Mouse (Mus musculus) spleen, adult 2 months (tissue): ENCODE measurements at regions not wholly inside any gene's neighbourhood (a gene's known extent, or its start where the extent isn't known, plus 50 kb on each side); places are given as distances from the start of the nearest gene placed in this dataset.

Experiments
- DNase-seq, 2 experiments: peaks; one replicate each; pipeline versions ENCODE4 v3.0.0 to v3.0.0-alpha.2; 2012 to 2021; ENCODE audit warnings: low spot score in 2 of 2, low read depth in 1 of 2
- H3K27ac ChIP-seq: fragments of 200-500 bp; 2 replicates; pipeline ENCODE4 v1.5.1; 2012; ENCODE audit warnings: low read length, inconsistent platforms; ENCODE audit not compliant: insufficient read depth
- H3K27me3 ChIP-seq: fragments of 200-500 bp; 2 replicates; pipeline ENCODE4 v1.6.1; 2012; ENCODE audit warnings: mild to moderate bottlenecking, moderate library complexity, low read length, inconsistent platforms; ENCODE audit not compliant: control insufficient read depth, insufficient read depth
- H3K36me3 ChIP-seq: fragments of 200-500 bp; 2 replicates; pipeline ENCODE4 v1.6.1; 2012; ENCODE audit warnings: mild to moderate bottlenecking, low read length, inconsistent platforms; ENCODE audit not compliant: control insufficient read depth, insufficient read depth
- H3K4me1 ChIP-seq: fragments of 200-500 bp; 2 replicates; pipeline ENCODE4 v1.6.1; 2011; ENCODE audit warnings: inconsistent platforms; ENCODE audit not compliant: control insufficient read depth, insufficient read depth, insufficient read length
- H3K4me3 ChIP-seq: fragments of 200-500 bp; 2 replicates; pipeline ENCODE4 v1.5.1; 2011; ENCODE audit warnings: mild to moderate bottlenecking, inconsistent platforms; ENCODE audit not compliant: insufficient read depth, insufficient read length; ENCODE audit errors: extremely low read depth
- CTCF ChIP-seq: fragments of 200-500 bp; IDR thresholded peaks from 2 replicates; pipeline ENCODE4 v1.5.1; 2011; ENCODE audit warnings: mild to moderate bottlenecking, inconsistent platforms; ENCODE audit not compliant: insufficient read depth, insufficient read length, insufficient replicate concordance; ENCODE audit errors: extremely low read depth
- POLR2A ChIP-seq: fragments of 200-500 bp; IDR thresholded peaks from 2 replicates; pipeline ENCODE4 v1.6.1; 2011; ENCODE audit warnings: low read depth, low read length, inconsistent platforms
- WGBS: fragments of 180-500 bp; shearing (Covaris S2); methylation state at CpG from one replicate; pipeline ENCODE4 v1.1.7; 2018; 5-methylcytosine and 5-hydroxymethylcytosine counted together

GRCm38 (mm10) chr1:88608236-88608635 is 93.8 kb downstream of the Arl4c start:
- no peak overlapping the region for H3K4me3 ChIP-seq
- no peaks in the 10 kb centered on the region for H3K36me3 ChIP-seq
- 81% methylated on average over 8 of the region's 8 CpGs for WGBS
- no peaks in the 10 kb centered on the region for H3K27me3 ChIP-seq
- H3K4me1 ChIP-seq, result peaks cover 4% of the 10 kb centered on the region; the same call in 1 of the 2 replicates
- TF ChIP-seq POLR2A, result no peak
- TF ChIP-seq CTCF, result no peak
- H3K27ac ChIP-seq, result no peak overlapping the region
- DNase-seq, result no peak

- no peak for DNase-seq
- H3K27ac ChIP-seq, result no peak overlapping the region
- 85% methylated on average over 14 of the region's 14 CpGs for WGBS
- no peaks in the 10 kb centered on the region for H3K27me3 ChIP-seq
- no peaks in the 10 kb centered on the region for H3K36me3 ChIP-seq
- H3K4me3 ChIP-seq, result no peak overlapping the region
- TF ChIP-seq CTCF (no peak), POLR2A (no peak)
- H3K4me1 ChIP-seq, result no peaks in the 10 kb centered on the region
Measured at GRCm38 (mm10) chr1:88605616-88606190, 95.8 kb upstream of the Glrp1 start.

- 85% methylated on average over 3 of the region's 3 CpGs for WGBS
- DNase-seq, result no peak
- TF ChIP-seq CTCF (no peak), POLR2A (no peak)
Measured at GRCm38 (mm10) chr1:88602241-88602640, 92.4 kb upstream of the Glrp1 start.

GRCm38 (mm10) chr1:88601801-88602200 is 91.9 kb upstream of the Glrp1 start:
- DNase-seq, result no peak
- no peak overlapping the region for H3K4me3 ChIP-seq
- H3K27me3 ChIP-seq, result no peaks in the 10 kb centered on the region
- TF ChIP-seq POLR2A (no peak), CTCF (no peak)
- no peak overlapping the region for H3K27ac ChIP-seq
- WGBS, result 85% methylated on average over 8 of the region's 8 CpGs
- no peaks in the 10 kb centered on the region for H3K36me3 ChIP-seq
- no peaks in the 10 kb centered on the region for H3K4me1 ChIP-seq

More at GRCm38 (mm10) chr1:88602241-88602640, 92.4 kb upstream of the Glrp1 start:
- Histone ChIP-seq H3K4me3 (no peak overlapping the region), H3K27me3 (no peaks in the 10 kb centered on the region), H3K36me3 (no peaks in the 10 kb centered on the region), H3K27ac (no peak overlapping the region), H3K4me1 (no peaks in the 10 kb centered on the region)

GRCm38 (mm10) chr1:88600145-88600544 is 90.3 kb upstream of the Glrp1 start:
- H3K4me1 ChIP-seq, result no peaks in the 10 kb centered on the region
- no peak overlapping the region for H3K4me3 ChIP-seq
- H3K27ac ChIP-seq, result no peak overlapping the region
- DNase-seq, result no peak
- H3K36me3 ChIP-seq, result no peaks in the 10 kb centered on the region
- no peaks in the 10 kb centered on the region for H3K27me3 ChIP-seq
- WGBS, result 75% methylated on average over 1 of the region's 1 CpGs
- TF ChIP-seq POLR2A (no peak), CTCF (no peak)

- 82% methylated on average over 9 of the region's 9 CpGs for WGBS
- TF ChIP-seq CTCF (no peak), POLR2A (no peak)
Measured at GRCm38 (mm10) chr1:88594484-88595254, 84.8 kb upstream of the Glrp1 start.

GRCm38 (mm10) chr1:88592036-88592435 is 82.2 kb upstream of the Glrp1 start:
- Histone ChIP-seq H3K27ac (no peak overlapping the region), H3K27me3 (no peaks in the 10 kb centered on the region), H3K4me3 (no peak overlapping the region), H3K36me3 (no peaks in the 10 kb centered on the region), H3K4me1 (peaks cover 13% of the 10 kb centered on the region; the same call in 1 of the 2 replicates)
- TF ChIP-seq POLR2A (no peak), CTCF (no peak)
- no peak for DNase-seq
- 45% methylated on average over 6 of the region's 6 CpGs for WGBS

More at GRCm38 (mm10) chr1:88594484-88595254, 84.8 kb upstream of the Glrp1 start:
- H3K27me3 ChIP-seq, result no peaks in the 10 kb centered on the region
- DNase-seq, result no peak
- no peak overlapping the region for H3K27ac ChIP-seq
- H3K4me3 ChIP-seq, result no peak overlapping the region
- H3K4me1 ChIP-seq, result peaks cover 3% of the 10 kb centered on the region; the same call in 1 of the 2 replicates
- H3K36me3 ChIP-seq, result no peaks in the 10 kb centered on the region
